Mouse (Mus musculus): ENCODE measurements around the gene Mcrip2. TPM values are rescaled to one million over a fixed set of nuclear protein-coding genes. Genes with fewer than 3 reads are reported as not detected.

Mcrip2 gene
- polyA plus RNA-seq, 1 experiment from 2014 or later: 15.7 TPM

DNA sequence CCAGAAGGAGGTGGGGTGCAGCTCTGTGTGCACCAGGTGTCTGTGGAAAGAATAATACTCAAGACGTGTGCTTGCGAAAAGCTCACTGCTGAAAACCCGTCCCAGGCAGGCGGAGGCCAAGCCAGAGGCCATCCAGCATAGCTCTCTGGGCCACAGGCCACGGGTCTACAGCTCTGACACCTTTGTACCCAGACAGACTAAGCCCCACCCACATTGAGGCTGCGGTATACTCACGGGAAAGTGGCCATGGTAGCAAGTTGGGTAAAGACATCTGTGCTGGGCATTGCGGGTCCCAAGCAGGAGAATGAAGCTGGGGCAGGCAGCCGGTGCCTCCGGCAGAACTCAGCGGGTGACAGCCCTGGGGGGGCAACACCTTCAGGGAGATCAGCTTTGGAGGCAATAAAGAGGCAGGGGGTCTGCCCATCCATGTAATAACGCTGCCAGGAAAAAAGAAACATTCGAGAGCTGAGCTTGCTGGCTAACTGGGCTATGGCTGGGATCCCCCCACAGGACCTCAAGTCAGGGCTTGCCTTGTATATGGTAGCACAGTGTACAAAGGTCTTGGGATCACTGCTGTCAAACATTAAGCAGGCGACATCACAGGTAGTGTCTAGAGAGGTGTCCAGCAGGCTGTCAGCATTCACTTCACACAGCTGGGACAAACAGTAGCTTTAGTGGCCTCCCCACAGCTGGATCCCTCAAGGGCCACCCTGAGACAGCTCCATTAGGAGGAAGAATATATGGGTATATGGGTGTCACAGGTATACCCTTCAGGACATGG is 28.9 kb downstream of the Mcrip2 start:
- H3K27ac ChIP-seq (replicated peaks): no peak overlapping the region
- no peak overlapping the region for H3K9ac ChIP-seq
- WGBS: 89% methylated on average over 14 of the region's 14 CpGs
- peaks cover 44% of the 10 kb centered on the region for H3K4me1 ChIP-seq
- no peaks in the 10 kb centered on the region for H3K9me3 ChIP-seq (replicated peaks)
- H3K4me3 ChIP-seq (replicated peaks): no peak overlapping the region
- ATAC-seq (ENCODE audit: insufficient number of reproducible peaks, low FRiP score, low TSS enrichment, low read depth): no peak
- H3K36me3 ChIP-seq: peaks cover 51% of the 10 kb centered on the region
- H3K27me3 ChIP-seq: no peaks in the 10 kb centered on the region
- no peak overlapping the region for H3K4me2 ChIP-seq (replicated peaks)

- H3K9ac ChIP-seq: no peak overlapping the region
Measured at GRCm38 (mm10) chr17:25838904-25839303, 29.7 kb downstream of the Mcrip2 start.

DNA sequence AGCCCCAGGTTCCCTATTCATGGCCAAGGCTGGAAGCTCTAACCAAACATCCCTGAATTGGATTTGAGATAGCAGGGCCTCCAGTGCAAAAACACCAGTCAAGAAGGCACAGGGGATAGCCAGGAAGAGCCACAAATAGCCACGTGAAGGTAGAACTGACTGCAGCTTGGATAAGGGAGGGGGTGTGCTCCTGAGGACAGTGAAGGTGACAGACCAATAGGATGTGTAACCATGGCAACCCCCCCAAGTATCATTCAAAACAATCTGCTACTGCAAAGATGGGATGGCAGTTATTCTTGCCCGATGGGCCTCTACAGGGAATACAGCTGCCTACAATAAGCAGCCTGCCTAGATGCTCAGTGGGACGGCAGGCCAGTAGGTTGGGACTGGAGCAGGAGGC is 31.0 kb downstream of the Mcrip2 start:
- H3K9ac ChIP-seq: no peak overlapping the region
- no peaks in the 10 kb centered on the region for H3K9me3 ChIP-seq (replicated peaks)
- WGBS: 54% methylated on average over 3 of the region's 3 CpGs
- peaks cover 42% of the 10 kb centered on the region for H3K4me1 ChIP-seq
- H3K27ac ChIP-seq (replicated peaks): 0 out of 2 replicates have a peak overlapping the region, but pooled peaks have one; percentile 18
- peak overlapping the region; percentile 86; the same call in 1 of the 2 replicates for H3K4me2 ChIP-seq (replicated peaks)
- ATAC-seq (ENCODE audit: insufficient number of reproducible peaks, low FRiP score, low TSS enrichment, low read depth): no peak
- H3K36me3 ChIP-seq: peaks cover 51% of the 10 kb centered on the region
- no peaks in the 10 kb centered on the region for H3K27me3 ChIP-seq
- H3K4me3 ChIP-seq (replicated peaks): no peak overlapping the region

More at GRCm38 (mm10) chr17:25838904-25839303, 29.7 kb downstream of the Mcrip2 start:
- H3K27me3 ChIP-seq: no peaks in the 10 kb centered on the region
- no peak overlapping the region for H3K4me2 ChIP-seq (replicated peaks)
- no peak overlapping the region for H3K4me3 ChIP-seq (replicated peaks)
- H3K27ac ChIP-seq (replicated peaks): no peak overlapping the region
- WGBS: 82% methylated on average over 4 of the region's 4 CpGs
- peaks cover 49% of the 10 kb centered on the region for H3K4me1 ChIP-seq
- no peak for ATAC-seq (ENCODE audit: insufficient number of reproducible peaks, low FRiP score, low TSS enrichment, low read depth)
- peaks cover 51% of the 10 kb centered on the region for H3K36me3 ChIP-seq
- H3K9me3 ChIP-seq (replicated peaks): no peaks in the 10 kb centered on the region

GRCm38 (mm10) chr17:25837076-25837410 is 31.5 kb downstream of the Mcrip2 start, which contains the start of gene Rhbdl1:
Rhbdl1 (minus strand) TSS chr17:25837295.
- peak; percentile 9; the same call in 1 of the 2 replicates for ATAC-seq (ENCODE audit: insufficient number of reproducible peaks, low FRiP score, low TSS enrichment, low read depth)
- peak within 1 kb of the TSS; percentile 44 for H3K4me3 ChIP-seq (replicated peaks)
- H3K36me3 ChIP-seq: peaks cover 46% of the 10 kb centered on the region
- peak within 1 kb of the TSS; percentile 86 for H3K4me2 ChIP-seq (replicated peaks)
- no peaks in the 10 kb centered on the region for H3K9me3 ChIP-seq (replicated peaks)
- peaks cover 44% of the 10 kb centered on the region for H3K4me1 ChIP-seq
- H3K27ac ChIP-seq (replicated peaks): peak within 1 kb of the TSS; percentile 66
- peak within 1 kb of the TSS; percentile 26 for H3K9ac ChIP-seq
- under 1% methylated on average over 29 of the region's 29 CpGs for whole genome bisulfite sequencing
- H3K27me3 ChIP-seq: no peaks in the 10 kb centered on the region

DNA sequence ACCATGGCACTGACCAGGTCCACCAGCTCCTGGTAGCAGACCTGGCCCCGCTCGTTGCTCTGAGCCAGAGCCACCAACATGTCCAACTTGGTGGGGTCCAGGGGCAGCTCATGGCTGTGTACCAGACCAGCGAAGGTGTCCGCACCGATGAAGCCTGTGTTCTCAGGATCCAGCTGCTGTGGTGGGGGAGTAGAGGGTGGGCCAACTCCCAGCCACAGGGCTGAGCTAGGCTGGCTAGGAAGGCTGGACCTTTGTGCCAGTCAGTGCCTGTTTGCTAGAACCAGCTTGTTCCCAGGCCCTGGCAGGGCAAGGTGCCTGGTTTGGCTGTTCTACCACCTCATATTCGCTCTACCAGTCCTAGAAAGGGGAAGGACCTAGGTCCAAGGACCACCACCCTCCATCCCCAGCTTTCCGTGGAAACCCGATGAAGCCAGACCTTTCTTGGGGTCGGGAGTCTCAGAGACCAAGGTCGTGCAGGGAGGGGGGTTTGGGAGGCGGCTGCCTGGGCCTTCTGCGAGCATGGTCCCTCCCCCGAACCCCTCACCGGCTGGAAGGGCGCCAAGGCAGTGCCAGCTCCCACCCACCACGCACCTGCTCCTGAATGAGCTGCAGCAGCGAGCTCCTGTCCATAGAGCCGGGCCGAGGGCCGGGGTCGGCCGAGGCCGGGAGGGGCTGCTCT is 32.0 kb downstream of the Mcrip2 start:
- H3K36me3 ChIP-seq: peaks cover 45% of the 10 kb centered on the region
- peak overlapping the region; percentile 44 for H3K4me3 ChIP-seq (replicated peaks)
- no peaks in the 10 kb centered on the region for H3K9me3 ChIP-seq (replicated peaks)
- WGBS: 22% methylated on average over 23 of the region's 23 CpGs
- no peaks in the 10 kb centered on the region for H3K27me3 ChIP-seq
- H3K9ac ChIP-seq: peak overlapping the region; percentile 26; the same call in 1 of the 2 replicates
- H3K4me1 ChIP-seq: peaks cover 49% of the 10 kb centered on the region
- H3K27ac ChIP-seq (replicated peaks): peak overlapping the region; percentile 66
- no peak for ATAC-seq (ENCODE audit: insufficient number of reproducible peaks, low FRiP score, low TSS enrichment, low read depth)
- H3K4me2 ChIP-seq (replicated peaks): peak overlapping the region; percentile 86

GRCm38 (mm10) chr17:25835816-25836215 is 32.7 kb downstream of the Mcrip2 start:
- H3K4me1 ChIP-seq: peaks cover 56% of the 10 kb centered on the region
- H3K27ac ChIP-seq (replicated peaks): peak overlapping the region; percentile 61; the same call in 1 of the 2 replicates
- peak overlapping the region; percentile 86 for H3K4me2 ChIP-seq (replicated peaks)
- ATAC-seq (ENCODE audit: insufficient number of reproducible peaks, low FRiP score, low TSS enrichment, low read depth): no peak
- no peaks in the 10 kb centered on the region for H3K27me3 ChIP-seq
- WGBS: 88% methylated on average over 16 of the region's 16 CpGs
- H3K36me3 ChIP-seq: peaks cover 45% of the 10 kb centered on the region
- H3K9me3 ChIP-seq (replicated peaks): no peaks in the 10 kb centered on the region
- 0 out of 2 replicates have a peak overlapping the region, but pooled peaks have one; percentile 86 for H3K4me3 ChIP-seq (replicated peaks)
- no peak overlapping the region for H3K9ac ChIP-seq

- peaks cover 45% of the 10 kb centered on the region for H3K36me3 ChIP-seq
- peaks cover 61% of the 10 kb centered on the region for H3K4me1 ChIP-seq
- peak overlapping the region; percentile 86 for H3K4me3 ChIP-seq (replicated peaks)
- H3K27me3 ChIP-seq: no peaks in the 10 kb centered on the region
- H3K9ac ChIP-seq: no peak overlapping the region
- H3K27ac ChIP-seq (replicated peaks): peak overlapping the region; percentile 58; the same call in 1 of the 2 replicates
- ATAC-seq (ENCODE audit: insufficient number of reproducible peaks, low FRiP score, low TSS enrichment, low read depth): no peak
- 89% methylated on average over 7 of the region's 7 CpGs for WGBS
- peak overlapping the region; percentile 86 for H3K4me2 ChIP-seq (replicated peaks)
- H3K9me3 ChIP-seq (replicated peaks): no peaks in the 10 kb centered on the region
Measured at GRCm38 (mm10) chr17:25835301-25835700, 33.3 kb downstream of the Mcrip2 start.

- H3K9ac ChIP-seq: peak overlapping the region; percentile 83; the same call in 1 of the 2 replicates
- H3K4me2 ChIP-seq (replicated peaks): peak overlapping the region; percentile 93
- peaks cover 45% of the 10 kb centered on the region for H3K36me3 ChIP-seq
- ATAC-seq (ENCODE audit: insufficient number of reproducible peaks, low FRiP score, low TSS enrichment, low read depth): no peak
- H3K9me3 ChIP-seq (replicated peaks): no peaks in the 10 kb centered on the region
- no peaks in the 10 kb centered on the region for H3K27me3 ChIP-seq
- H3K4me1 ChIP-seq: peaks cover 66% of the 10 kb centered on the region
- 77% methylated on average over 12 of the region's 12 CpGs for WGBS
- H3K27ac ChIP-seq (replicated peaks): peak overlapping the region; percentile 97; the same call in 1 of the 2 replicates
- H3K4me3 ChIP-seq (replicated peaks): peak overlapping the region; percentile 86
Measured at GRCm38 (mm10) chr17:25834595-25835222, 33.9 kb downstream of the Mcrip2 start.

GRCm38 (mm10) chr17:25833961-25834594 is 34.5 kb downstream of the Mcrip2 start:
- Histone ChIP-seq H3K4me3 (replicated peaks) (peak overlapping the region; percentile 86), H3K27me3 (no peaks in the 10 kb centered on the region), H3K36me3 (peaks cover 41% of the 10 kb centered on the region), H3K4me1 (peaks cover 72% of the 10 kb centered on the region), H3K27ac (replicated peaks) (peak overlapping the region; percentile 97), H3K9ac (peak overlapping the region; percentile 83), H3K4me2 (replicated peaks) (peak overlapping the region; percentile 93), H3K9me3 (replicated peaks) (no peaks in the 10 kb centered on the region)
- no peak for ATAC-seq (ENCODE audit: insufficient number of reproducible peaks, low FRiP score, low TSS enrichment, low read depth)
- WGBS: 36% methylated on average over 6 of the region's 6 CpGs

DNA sequence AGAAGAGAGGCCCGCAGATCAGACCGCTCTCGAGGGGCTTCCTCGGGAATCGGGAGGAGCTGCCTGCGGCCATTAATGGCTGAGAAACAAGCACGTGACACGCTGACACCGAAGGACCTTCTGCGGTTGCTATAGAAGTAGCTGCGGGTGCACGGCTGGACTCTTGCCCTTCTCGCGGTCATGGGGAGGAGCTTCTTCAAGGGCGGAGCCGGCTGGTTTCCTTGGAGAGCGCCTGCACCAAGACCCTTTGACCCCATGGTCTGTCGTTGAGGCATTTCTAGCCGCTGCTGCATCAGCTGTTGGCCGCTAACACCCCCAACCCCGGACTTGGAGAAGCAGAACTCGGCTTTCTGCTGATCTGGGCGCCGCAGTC is 35.3 kb downstream of the Mcrip2 start, which contains the start of gene Stub1:
Stub1 (minus strand) TSS at position 114 of the 373 bp plus-strand sequence.
- Histone ChIP-seq H3K36me3 (peaks cover 35% of the 10 kb centered on the region), H3K4me3 (replicated peaks) (peak within 1 kb of the TSS; percentile 86), H3K4me1 (peaks cover 79% of the 10 kb centered on the region), H3K9me3 (replicated peaks) (no peaks in the 10 kb centered on the region), H3K27ac (replicated peaks) (peak within 1 kb of the TSS; percentile 97), H3K4me2 (replicated peaks) (peak within 1 kb of the TSS; percentile 93), H3K9ac (peak within 1 kb of the TSS; percentile 87), H3K27me3 (no peaks in the 10 kb centered on the region)
- under 1% methylated on average over 24 of the region's 24 CpGs for WGBS
- peak; percentile 46 for ATAC-seq (ENCODE audit: insufficient number of reproducible peaks, low FRiP score, low TSS enrichment, low read depth)

Data from embryonic facial prominence, embryonic 15.5 days (tissue).